Mouse (Mus musculus): ENCODE results near the gene Bcl9. TPM values are rescaled to one million over a fixed set of nuclear protein-coding genes. Genes with fewer than 3 reads are reported as not detected.

Bcl9 gene
- polyA plus RNA-seq, 1 experiment, result 36.8 TPM

DNA sequence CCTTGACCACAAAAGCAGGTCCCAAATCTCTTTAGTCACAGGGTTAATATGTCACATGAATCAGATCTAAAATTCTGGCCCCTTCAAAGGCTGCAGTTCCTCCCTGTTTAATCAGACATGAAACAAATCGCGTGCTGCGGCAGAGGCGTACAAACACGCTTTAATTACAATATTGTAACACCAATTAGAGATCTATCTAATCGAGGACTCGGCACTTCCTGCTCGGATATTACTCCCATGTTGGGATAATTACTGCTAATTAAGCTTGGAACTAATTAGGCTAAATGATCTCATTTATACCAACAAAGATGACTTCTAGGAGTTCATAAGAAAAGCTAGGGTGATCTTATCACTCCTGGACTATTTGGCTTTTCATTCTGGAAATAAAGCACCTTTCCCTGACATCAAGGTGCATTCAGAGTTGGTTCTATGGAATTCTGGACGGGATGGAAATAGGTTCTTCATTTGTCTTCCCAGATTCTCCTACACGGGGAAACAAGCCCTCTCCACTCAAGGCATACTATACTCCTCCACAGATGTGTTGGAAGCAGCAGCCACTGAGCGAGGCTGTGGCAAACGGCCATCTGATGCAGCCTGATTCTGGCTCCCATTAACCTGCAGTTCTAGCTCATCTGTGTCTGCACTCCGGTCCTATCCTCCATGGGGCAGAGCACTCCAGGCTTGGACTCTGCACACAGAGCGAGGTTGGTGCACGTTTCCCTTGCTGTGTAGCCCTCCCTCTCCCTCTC is 31.9 kb downstream of the Bcl9 start:
- Histone ChIP-seq H3K27ac (ENCODE audit: insufficient read depth, low read length) (no peak overlapping the region), H3K4me3 (ENCODE audit: insufficient read depth, low read length) (no peak overlapping the region), H3K4me1 (ENCODE audit: control insufficient read depth, insufficient read depth, low read length) (no peaks in the 10 kb centered on the region)
- TF ChIP-seq POLR2A (IDR thresholded peaks at IDR 0.05; ENCODE audit: low read depth, low read length) (no peak), CTCF (IDR thresholded peaks at IDR 0.05; ENCODE audit: borderline replicate concordance, insufficient read depth, low read length) (no peak)

DNA sequence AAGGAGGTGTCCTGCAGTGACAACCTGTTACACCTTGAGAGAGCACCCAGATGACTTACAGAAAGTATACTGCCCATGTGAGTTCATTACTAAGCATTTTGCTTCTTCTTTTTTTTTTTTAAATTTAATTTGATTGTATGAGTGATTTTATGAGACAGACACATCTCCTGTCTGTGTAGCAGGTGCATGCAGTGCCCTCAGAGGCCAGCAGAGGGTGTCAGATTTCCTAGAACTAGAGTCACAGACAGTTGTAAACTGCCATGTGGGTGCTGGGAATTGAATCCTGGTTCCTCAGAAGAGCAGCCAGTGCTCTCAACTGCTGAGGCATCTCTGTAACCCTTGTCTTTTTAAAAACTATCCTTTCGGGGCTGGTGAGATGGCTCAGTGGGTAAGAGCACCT is 35.5 kb downstream of the Bcl9 start:
- TF ChIP-seq CTCF (IDR thresholded peaks at IDR 0.05; ENCODE audit: borderline replicate concordance, insufficient read depth, low read length) (no peak), POLR2A (IDR thresholded peaks at IDR 0.05; ENCODE audit: low read depth, low read length) (no peak)
- no peak overlapping the region for H3K4me3 ChIP-seq (ENCODE audit: insufficient read depth, low read length)
- no peak overlapping the region for H3K27ac ChIP-seq (ENCODE audit: insufficient read depth, low read length)
- no peaks in the 10 kb centered on the region for H3K4me1 ChIP-seq (ENCODE audit: control insufficient read depth, insufficient read depth, low read length)

DNA sequence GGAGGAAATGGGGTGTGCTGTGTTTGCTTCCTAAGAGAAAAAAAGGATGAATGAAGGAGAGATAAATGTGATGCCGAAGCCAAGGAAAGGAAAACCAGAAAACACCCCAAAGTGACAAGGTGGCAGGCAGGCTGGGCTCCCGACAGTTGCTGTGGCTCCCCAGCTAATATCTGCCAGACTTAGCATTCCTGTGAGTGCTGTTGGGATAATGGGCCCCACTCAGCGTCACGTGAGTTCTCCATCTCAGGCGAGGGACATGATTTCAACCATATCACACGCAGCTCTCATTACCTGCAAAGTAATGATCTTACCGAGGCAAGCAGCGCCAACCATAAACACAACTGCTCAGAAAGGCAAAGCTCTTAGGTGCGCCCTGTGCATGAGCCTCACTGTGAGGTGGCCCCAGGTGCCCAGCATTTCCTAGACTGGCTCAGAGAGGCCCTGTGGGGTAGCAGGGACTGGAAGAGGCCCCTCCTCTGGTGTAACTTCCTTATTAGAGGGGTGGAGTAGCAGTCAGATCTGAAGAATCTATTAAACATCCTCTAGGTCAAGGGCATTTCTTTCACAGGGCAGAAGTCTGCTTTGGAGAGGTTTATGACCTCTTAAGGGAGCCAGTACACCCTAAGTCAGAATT is 41.9 kb downstream of the Bcl9 start:
- Histone ChIP-seq H3K27ac (ENCODE audit: insufficient read depth, low read length) (no peak overlapping the region), H3K4me3 (ENCODE audit: insufficient read depth, low read length) (no peak overlapping the region), H3K4me1 (ENCODE audit: control insufficient read depth, insufficient read depth, low read length) (no peaks in the 10 kb centered on the region)
- no peak for TF ChIP-seq CTCF (IDR thresholded peaks at IDR 0.05; ENCODE audit: borderline replicate concordance, insufficient read depth, low read length)
- no peak for TF ChIP-seq POLR2A (IDR thresholded peaks at IDR 0.05; ENCODE audit: low read depth, low read length)

DNA sequence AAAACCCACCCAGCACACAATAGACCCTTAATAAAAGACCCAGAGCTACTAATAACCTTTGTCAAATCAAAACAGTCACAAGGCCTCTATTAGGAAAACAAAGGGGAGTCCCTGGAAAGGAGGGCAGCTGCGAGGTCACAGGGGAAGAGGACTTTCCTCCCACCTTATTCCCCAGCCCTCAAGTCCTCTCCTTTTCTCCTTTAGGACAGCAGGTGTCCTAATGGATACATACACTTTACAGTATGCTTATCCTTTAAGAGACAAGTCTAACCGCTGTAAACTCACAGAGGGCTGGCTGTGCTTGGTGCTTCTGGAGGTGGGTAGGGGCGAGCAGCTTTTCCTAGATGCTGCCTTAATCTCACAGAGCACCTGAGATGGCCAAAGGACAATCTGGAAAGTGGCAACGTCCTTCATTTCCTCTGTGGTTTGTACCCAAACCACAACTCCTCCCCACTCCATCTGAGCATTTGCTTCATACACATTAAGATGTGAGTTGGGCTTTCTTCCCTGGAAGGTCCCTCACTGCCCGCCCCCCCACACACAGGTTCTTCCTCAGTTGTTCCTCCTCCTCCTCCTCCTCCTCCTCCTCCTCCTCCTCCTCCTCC is 42.8 kb downstream of the Bcl9 start:
- Histone ChIP-seq H3K4me1 (ENCODE audit: control insufficient read depth, insufficient read depth, low read length) (no peaks in the 10 kb centered on the region), H3K27ac (ENCODE audit: insufficient read depth, low read length) (no peak overlapping the region), H3K4me3 (ENCODE audit: insufficient read depth, low read length) (no peak overlapping the region)
- TF ChIP-seq POLR2A (IDR thresholded peaks at IDR 0.05; ENCODE audit: low read depth, low read length), result no peak
- TF ChIP-seq CTCF (IDR thresholded peaks at IDR 0.05; ENCODE audit: borderline replicate concordance, insufficient read depth, low read length), result no peak

DNA sequence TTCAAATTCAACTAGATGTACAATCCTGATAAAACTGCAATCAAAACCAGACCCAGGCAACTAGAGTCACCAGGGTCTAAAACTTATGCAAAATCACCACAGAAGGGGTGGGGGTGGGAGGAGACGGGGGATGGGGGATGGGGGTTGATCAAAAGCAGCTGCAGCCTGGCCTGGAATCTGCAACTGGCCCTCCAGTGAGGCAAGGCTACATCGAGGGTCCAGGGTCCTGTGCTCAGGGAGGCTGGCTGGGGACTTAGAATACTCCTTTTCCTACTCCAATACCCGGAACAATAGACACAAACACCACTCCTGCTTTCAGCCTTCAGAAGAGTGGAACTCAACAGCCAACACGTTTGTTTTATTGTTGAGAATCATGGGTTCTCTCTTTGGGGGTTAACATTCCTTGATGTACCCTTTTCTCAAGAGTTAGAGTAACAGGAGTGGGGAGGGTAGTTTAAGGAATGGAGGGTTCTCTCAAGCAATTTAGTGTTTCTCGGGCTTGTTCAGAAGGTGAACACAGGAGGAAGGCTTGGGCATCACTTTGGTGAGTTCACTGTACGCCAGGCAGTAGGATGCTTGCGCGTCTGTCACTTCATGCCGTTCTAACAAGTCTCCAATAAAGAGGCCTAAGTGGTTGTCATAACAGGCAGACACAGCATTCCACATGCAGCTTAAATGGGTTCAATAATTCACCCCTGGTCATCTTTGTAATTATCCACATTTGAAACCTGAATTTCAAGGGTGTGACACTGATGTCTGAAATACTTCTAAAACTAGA is 43.7 kb downstream of the Bcl9 start:
- TF ChIP-seq CTCF (IDR thresholded peaks at IDR 0.05; ENCODE audit: borderline replicate concordance, insufficient read depth, low read length), result no peak
- TF ChIP-seq POLR2A (IDR thresholded peaks at IDR 0.05; ENCODE audit: low read depth, low read length), result no peak

DNA sequence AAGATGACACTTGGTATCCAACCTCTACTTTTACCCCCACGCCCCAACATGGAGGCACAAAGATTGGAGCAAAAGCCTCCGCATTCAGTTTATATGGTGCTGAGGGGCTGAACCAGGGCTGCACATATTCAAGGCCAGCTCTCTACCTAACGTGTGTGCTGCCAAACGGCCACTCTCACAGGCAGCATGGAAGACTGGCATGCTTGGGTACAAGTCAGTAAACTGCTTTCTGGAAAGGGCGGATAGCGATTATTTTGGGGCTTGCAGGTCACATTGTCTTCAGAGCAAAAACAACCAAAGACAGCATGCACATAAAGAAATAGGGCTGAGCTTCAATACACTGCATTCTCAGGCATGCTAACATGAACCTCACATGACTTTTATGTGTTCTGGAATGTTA is 44.8 kb downstream of the Bcl9 start:
- Histone ChIP-seq H3K27ac (ENCODE audit: insufficient read depth, low read length) (no peak overlapping the region), H3K4me1 (ENCODE audit: control insufficient read depth, insufficient read depth, low read length) (no peaks in the 10 kb centered on the region), H3K4me3 (ENCODE audit: insufficient read depth, low read length) (no peak overlapping the region)
- TF ChIP-seq CTCF (IDR thresholded peaks at IDR 0.05; ENCODE audit: borderline replicate concordance, insufficient read depth, low read length), result no peak
- TF ChIP-seq POLR2A (IDR thresholded peaks at IDR 0.05; ENCODE audit: low read depth, low read length), result no peak

More for the DNA sequence above, 43.7 kb downstream of the Bcl9 start:
- Histone ChIP-seq H3K4me3 (ENCODE audit: insufficient read depth, low read length) (no peak overlapping the region), H3K4me1 (ENCODE audit: control insufficient read depth, insufficient read depth, low read length) (no peaks in the 10 kb centered on the region), H3K27ac (ENCODE audit: insufficient read depth, low read length) (no peak overlapping the region)

DNA sequence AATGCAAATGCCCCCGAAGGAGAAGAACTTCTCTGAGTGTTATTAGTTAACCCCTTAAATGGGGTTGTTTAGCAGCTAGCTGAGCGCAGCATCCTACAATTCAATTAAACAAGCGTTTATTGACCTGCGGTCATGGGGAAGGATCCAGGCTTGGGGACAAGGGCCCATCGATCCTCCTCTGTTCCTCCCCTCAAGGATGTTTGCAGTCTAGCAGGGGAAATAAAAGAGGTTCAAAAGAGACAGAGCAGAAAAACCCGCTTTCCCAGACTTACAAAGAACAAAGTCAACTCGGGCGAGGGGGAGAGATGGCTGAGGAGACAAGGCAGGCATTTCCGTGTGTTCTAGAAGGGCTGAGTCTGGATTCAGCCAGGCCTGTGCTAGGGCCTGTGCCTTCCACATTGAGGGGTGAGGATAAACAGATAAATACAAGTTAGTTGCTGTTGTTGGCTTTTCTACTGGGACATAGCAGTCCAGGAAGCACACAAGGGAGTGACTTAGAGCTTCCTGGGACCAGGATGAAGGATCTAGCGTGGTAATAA is 55.0 kb downstream of the Bcl9 start:
- Histone ChIP-seq H3K4me3 (ENCODE audit: insufficient read depth, low read length) (no peak overlapping the region), H3K27ac (ENCODE audit: insufficient read depth, low read length) (no peak overlapping the region), H3K4me1 (ENCODE audit: control insufficient read depth, insufficient read depth, low read length) (no peaks in the 10 kb centered on the region)
- no peak for TF ChIP-seq POLR2A (IDR thresholded peaks at IDR 0.05; ENCODE audit: low read depth, low read length)
- no peak for TF ChIP-seq CTCF (IDR thresholded peaks at IDR 0.05; ENCODE audit: borderline replicate concordance, insufficient read depth, low read length)

DNA sequence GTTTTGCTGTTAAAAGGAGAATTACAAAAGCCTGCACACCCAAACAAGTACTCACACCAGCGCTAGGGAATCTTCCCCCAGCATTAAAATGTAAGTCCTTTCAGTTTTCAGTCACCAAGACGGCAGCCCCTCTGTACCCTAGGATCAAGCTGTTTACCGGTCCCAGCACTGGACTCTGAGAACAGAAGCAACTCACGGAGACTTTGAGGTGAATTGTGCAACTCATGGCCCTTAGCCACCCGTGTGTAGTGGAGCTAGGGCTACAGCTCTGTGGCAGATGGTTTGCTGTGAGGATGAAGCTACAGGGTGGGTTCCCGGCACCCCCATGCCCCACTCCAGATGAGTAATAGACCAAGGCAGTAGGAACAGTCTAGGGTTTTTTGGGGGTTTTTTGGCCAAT is 55.9 kb downstream of the Bcl9 start:
- no peak overlapping the region for H3K27ac ChIP-seq (ENCODE audit: insufficient read depth, low read length)
- TF ChIP-seq CTCF (IDR thresholded peaks at IDR 0.05; ENCODE audit: borderline replicate concordance, insufficient read depth, low read length) (no peak), POLR2A (IDR thresholded peaks at IDR 0.05; ENCODE audit: low read depth, low read length) (no peak)
- H3K4me1 ChIP-seq (ENCODE audit: control insufficient read depth, insufficient read depth, low read length), result no peaks in the 10 kb centered on the region
- H3K4me3 ChIP-seq (ENCODE audit: insufficient read depth, low read length), result no peak overlapping the region

DNA sequence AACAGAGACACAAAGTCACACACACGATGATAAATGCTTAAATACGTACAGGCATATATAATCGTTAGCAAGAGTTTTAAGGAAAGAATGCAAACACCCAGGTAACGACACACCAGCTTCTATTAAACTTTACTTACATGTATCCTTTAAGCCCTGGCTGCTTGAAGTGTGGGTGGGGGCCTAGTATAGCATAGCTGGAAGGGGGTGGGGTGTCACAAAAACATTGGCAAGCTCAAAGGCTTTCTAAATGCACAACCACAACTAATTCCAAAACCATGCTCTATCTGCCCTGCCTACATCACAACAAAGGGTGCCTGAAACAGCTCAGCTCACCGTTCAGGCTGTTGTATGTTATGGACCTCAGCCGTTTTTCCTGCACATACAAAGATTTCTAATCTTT is 57.9 kb downstream of the Bcl9 start:
- H3K27ac ChIP-seq (ENCODE audit: insufficient read depth, low read length), result no peak overlapping the region
- H3K4me3 ChIP-seq (ENCODE audit: insufficient read depth, low read length), result no peak overlapping the region
- H3K4me1 ChIP-seq (ENCODE audit: control insufficient read depth, insufficient read depth, low read length), result no peaks in the 10 kb centered on the region
- TF ChIP-seq POLR2A (IDR thresholded peaks at IDR 0.05; ENCODE audit: low read depth, low read length) (no peak), CTCF (IDR thresholded peaks at IDR 0.05; ENCODE audit: borderline replicate concordance, insufficient read depth, low read length) (no peak)
